Mouse (Mus musculus) 3134 (cell line): ENCODE measurements around the gene Rwdd2a.

Experiments used
- DNase-seq: peaks from one replicate; pipeline ENCODE4 v3.0.0-alpha.2; 2011; ENCODE audit warnings: low spot score; ENCODE audit not compliant: insufficient read length; ENCODE audit errors: extremely low read depth

Rwdd2a gene

DNA sequence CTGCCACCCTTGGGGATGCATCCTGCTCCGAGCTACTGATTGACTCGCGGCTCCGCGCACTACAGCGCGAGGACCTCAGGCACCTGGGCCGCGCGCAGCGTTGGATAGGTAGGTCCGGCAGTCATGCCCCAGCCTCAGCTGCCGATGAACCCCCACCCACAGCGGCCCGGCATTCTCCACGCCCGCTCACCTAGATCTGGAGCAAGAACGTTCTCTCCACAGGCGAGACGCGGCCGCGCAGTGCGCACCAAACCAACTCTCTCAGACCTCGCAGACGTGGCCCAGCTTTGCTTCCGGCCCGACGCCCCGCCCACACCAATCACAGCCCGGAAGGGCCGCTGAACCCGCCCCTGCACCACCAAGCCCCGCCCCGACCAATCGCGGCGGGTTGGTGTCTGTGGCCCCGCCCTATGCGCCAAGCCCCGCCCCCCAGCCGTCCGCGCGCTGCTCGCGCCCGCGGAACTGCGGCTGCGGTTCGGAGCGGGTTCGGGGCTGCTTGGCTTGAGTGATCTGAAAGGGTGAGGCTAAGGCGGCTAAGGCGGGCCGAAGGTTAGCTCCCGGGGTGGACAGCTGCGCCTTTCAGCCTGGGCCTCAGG, at the start of gene Rwdd2a, which contains the start of gene Pgm3:
Rwdd2a (plus strand) TSS at position 452 of the 596 bp plus-strand sequence.
Pgm3 (minus strand) TSS at position 303 of the 596 bp plus-strand sequence.
- peak; percentile 90 for DNase-seq

DNA sequence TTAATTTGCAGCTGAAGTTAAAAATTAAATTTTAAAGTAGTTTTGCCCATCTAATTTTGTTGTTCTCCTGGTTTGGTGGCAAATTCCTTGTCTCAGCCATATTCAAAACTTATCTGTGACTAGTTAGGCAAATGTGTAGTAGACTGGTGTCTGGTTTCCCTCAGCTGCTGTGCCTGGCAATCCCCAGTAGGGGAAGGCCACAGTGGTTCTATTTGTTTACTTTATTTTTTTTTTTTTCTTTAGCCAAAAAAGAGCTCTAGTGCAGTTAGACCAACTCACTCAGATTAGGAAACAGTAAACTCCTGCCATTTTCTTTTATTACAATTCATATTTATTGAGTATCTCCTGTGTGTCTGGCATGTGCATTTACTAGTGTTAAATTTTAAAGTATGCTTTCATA, 49.5 kb upstream of the Rwdd2a start:
- no peak for DNase-seq

DNA sequence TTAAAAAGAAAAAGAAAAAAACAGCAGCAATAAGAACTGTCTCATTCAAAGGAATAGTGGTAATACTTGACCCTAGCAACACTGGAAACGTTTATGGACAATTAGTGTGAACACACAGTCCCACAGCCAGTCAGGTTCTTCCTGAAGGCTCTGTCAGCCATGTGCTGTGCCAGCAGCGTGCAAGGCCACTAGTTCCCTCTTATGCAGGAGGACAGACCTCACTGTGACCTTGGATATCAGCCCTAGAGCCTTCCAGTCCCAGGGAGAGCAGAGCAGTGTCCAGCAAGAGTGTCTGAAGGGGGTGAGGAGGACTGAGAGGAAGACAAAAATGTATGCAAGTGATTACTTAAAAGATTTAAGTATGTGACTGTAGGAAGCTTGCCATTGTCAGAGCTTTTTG, 46.2 kb upstream of the Rwdd2a start:
- no peak for DNase-seq

DNA sequence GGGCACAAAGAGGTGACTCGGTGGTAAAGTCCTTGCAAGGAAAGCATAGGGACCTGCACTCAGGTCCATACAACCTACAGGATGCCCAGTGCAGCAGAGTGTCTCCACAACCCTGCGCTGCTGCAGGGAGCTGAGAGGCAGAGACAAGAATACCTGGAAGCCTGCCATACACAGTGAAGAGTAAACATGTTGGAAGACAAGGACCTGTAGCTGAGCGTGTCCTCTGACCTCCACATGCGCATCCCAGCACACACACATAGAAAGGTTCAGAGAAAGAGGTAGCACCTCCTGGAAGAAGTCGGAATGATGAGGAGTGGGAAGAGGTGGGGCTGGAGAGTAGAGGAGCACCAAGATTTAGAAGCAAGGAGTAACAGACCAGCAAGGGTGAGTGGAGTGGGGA, 37.7 kb upstream of the Rwdd2a start:
- DNase-seq = no peak

DNA sequence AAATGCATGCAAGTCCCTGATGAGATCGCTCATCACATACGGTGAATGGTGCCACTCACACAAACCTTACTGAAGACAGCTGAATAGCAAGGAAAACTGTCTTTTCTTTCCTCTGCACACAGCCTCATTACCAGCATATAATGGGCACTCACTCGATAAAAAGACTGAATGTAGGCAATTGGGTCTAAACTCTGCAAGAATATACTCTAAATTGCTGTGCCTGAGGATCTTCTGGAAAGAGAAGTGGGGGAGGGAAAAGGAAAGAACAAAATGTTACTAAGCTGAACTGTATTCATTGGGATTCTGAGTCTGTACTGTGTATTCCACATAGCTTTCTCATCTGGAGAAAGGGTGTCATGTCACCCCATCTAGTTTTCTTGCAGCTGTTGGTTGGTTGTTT, 28.3 kb upstream of the Rwdd2a start:
- no peak for DNase-seq

DNA sequence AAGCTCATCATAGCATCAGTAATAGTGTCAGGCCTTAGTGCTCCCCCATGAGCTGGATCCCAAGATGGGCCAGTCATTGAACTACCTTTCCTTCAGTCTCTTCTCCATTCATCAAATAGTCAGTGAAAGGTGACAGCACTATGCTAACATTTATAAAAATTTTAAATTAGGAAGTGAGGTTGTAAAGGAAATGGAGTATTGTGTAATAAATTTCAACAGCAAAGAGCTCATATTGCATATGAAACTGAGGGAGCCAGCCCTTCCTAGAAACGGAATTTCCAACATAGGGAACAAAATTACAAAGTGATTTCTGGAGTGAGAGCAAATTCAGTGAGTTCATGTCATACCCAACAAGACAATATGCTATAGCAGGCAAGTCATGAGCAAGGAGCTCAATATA, 27.2 kb upstream of the Rwdd2a start:
- no peak for DNase-seq

DNA sequence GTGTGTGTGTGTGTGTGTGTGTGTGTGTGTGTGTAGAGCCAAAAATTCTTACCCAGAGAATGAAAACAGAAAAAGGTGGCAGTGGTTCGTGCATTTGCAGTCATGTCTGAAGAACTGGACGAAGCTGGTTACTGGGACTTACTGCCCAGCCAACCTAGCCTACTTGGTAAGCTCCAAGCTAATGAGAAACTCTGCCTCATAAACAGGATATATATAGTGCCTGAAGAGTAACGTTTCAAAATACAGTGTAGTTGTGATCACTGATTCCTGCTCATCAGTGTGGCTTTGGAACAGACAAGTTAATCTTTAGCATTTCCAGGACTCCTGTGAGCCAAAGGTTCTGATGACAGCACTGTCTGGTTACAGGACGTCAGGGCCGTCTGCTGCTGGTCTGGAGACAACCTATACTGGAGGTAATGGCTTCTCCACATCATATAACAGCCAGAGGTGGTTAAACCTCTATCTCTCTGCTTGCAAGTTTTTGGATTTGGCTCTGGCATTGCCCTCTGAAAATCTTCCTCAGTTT, 22.1 kb upstream of the Rwdd2a start:
- no peak for DNase-seq

DNA sequence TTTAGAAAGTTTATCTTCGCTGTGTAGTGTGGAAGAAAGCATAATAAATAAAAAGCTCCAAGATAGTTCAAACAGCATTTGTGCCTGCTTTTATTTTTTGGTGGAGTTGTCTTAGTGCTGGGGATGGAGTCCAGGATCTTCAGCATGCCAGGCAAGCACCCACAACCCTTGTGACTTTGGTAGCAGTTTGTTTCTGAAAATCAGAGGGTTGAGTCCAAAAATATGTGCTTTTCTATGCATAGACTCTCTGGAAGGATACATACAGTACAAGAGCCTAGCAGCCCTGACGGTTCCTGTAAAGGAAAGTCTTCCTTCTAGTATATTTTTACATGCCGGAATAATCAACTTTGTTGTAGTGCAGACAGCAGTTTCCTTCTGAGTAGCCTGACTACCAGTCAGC, 21.1 kb upstream of the Rwdd2a start:
- no peak for DNase-seq

DNA sequence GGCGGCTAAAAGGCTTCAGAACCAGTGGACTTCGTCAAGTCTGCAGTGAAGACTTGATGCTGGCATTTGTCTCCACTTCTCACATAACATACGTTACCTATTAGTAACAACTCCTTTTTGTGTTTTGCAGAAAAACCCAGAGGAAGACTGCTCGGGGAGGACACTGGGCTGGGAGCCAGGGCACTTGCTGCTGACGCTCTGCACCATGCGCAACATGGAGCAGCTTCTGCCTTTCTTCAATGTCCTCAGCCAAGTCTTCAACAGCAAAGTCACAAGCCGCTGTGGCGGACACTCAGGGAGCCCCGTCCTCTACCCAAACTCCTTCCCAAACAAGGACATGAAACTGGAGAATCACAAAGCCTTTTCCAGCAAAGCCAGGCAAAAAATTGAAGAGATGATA, 17.9 kb upstream of the Rwdd2a start:
- no peak for DNase-seq

DNA sequence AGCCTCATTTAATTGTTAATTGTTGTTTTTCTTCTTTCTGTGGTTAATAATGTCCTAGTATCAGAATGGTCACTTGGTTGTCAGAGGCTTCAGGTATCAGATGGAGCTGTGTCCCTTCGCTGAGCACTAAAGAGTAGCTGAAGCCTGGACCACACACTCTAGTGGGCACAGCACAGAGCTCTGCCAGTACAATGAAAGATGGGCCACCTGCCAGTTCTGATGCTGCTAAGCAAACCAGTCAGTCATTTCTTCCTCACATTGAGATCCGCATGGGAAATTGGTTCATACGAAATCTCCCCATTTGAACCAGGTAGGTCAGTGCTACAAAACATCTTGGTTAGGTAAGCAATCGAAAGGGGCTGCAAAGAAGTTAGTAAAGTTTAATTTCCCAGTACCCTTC, 17.1 kb upstream of the Rwdd2a start:
- no peak for DNase-seq

DNA sequence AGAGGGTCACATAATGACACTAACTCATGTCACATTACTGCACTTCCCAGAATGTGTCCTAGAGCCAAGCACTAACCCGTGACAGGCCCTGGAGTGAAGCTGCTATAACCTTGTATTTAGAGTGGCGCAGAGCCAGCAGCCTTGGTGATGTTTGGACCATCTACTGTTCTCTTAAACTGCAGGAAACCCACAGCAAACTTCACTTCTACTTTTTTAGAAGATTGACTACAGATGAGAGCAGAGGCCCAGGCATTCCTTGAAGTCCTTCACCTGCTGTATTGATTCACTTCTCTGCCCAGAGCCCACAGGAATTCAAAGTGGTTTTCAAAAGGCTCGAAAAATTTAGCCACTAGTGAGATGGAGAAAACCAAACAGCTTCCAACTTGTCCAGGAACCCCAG, 11.2 kb upstream of the Rwdd2a start:
- no peak for DNase-seq

DNA sequence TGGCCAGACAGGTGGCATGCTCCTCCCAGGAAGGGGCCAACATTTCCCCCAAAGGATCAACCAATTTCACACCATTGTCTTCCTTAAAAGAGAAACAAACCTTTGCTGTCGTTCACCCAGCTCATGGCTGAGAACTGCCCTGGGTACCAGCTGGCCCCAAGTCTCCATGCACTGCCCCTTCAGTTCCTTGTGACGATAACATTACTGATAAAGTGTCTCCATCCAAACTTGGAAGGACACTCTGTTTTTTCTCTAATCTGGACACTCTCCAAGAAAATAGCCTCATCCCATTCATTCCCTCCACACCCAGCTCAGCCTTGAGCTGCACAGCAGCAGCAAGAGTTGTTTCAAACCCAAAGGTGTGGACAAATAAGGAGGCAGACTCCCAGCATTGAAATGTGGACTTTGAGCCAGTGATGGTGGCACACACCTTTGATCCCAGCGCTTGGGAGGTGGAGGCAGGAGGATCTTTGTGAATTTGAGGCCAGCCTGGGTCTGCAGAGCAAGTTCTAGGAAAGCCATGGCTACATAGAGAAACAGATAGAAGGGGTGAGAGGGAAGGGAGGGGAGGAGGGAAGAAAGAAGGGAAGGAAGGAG, 2.4 kb upstream of the Rwdd2a start:
- DNase-seq = no peak

DNA sequence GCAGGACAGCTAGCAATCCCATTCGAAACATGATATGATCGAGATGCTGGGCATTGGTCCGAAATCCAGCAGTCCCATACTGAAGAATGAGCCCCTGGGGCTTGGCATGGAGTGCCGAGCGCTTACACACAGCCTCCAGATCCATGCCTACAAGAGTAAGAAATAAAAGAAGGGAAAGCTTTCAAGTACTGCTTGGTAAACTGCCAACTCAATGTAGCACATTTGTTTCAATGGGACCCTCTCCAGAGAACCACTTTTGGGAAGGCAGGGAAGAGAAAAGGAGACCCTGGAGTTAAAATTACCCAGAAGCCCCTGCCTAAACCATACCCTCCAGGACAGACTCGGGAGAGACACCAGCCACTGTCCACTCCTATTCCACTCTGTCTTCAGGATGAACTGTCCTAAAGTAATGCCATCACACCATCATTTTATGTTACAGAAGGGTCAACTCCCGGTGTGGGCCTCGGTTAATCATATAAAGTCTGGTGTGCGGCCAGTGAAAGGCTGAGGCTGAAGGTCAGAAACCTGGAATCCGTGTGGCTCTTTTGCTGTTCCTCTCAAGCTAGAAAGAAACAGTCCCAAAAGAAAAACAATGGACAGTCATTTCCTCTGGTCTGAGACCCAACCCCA, 1.4 kb upstream of the Rwdd2a start:
- no peak for DNase-seq

DNA sequence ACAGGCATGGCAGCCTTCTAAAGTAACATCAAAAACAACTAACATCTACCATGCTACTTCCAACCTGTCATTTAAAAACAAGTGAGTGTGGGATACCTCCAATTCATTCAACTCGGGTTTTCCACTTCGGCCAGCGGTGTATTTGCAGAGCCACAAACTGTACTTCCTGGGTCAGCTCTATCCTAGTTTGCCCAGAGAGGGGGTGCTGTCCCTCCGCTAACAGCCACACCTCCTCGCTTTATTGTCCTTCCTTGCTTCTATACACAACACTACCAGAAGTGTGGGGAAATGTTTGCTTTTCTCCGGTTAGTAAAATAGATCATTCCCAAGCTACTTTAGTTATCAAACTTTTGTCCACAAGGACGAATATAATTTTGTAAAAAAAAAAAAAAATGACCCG, 845 bp upstream of the Rwdd2a start:
- no peak for DNase-seq

DNA sequence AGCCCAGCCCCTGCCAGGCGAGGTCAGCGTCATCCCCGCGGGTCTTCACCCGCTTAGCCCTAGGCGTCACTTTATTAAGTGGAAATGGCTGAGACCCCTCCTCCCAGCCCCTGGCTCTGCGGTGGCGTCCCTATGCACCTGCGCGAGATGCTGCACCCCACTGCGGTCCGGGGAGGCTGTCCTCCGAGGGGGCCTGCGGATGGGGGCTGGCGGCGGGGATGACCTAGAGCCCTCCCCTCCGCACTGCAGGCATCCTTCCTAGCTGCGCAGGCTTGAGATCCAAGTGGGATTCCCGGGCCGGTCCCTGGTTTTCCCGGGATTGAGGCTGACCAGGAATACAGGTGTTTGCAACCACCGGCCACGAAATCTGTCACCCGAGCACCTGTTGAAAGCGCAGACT, 405 bp downstream of the Rwdd2a start:
- no peak for DNase-seq

DNA sequence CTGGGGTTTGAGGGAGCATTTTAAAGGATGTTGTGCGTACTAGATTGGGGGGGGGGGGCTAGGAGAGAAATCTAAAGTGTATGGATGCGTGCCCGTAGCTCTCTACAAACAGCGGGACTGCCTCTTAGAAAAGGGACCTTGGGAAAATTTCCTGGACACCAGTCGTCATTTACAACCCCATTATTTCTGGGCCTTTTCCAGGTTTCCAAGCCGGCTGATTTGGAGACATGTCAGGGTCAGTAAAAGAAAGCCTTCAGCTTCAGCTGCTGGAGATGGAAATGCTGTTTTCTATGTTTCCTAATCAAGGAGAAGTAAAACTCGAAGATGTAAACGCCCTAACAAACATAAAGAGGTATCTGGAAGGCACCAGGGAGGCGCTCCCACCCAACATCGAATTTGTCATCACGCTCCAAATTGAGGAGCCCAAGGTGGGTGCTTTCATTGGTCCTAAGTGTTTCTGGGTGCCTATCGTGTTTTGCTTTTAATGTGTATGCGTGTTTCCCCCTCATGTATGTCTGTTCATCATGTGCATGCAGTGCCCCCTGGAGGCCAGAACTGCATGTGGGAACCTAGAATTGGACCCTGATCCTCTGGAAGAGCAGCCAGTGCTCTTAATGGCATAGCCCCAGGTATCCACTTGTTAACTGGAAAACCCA, 973 bp downstream of the Rwdd2a start:
- no peak for DNase-seq

DNA sequence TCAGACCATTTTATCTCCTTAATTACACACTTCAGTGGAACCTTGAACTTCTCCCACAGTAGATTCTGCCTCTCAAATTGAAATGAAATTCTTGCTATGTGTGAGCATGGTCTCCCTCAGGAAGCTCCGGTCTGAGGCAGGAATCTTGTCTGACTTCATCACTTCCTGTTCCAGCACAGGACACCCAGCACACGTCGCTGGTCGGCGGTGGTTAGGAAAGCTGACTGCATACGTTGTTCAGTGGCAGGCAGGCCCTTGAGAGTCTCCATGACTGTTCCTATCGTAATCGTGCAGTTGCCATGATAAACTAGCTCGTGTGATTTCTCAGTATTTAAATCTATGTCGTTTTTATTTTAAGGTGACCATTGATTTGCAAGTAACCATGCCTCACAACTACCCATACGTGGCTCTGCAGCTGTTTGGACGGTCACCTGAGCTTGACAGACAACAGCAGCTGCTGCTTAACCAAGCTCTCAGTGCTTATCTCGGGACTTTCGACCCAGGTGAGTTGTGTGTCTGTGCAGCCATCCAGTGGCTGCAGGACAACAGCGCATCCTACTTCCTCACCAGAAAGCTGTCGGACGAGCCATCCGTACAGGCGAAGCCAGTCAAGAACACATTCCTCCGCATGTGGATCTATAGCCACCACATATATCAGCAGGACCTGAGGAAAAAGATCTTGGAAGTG, 2.0 kb downstream of the Rwdd2a start:
- DNase-seq = no peak

DNA sequence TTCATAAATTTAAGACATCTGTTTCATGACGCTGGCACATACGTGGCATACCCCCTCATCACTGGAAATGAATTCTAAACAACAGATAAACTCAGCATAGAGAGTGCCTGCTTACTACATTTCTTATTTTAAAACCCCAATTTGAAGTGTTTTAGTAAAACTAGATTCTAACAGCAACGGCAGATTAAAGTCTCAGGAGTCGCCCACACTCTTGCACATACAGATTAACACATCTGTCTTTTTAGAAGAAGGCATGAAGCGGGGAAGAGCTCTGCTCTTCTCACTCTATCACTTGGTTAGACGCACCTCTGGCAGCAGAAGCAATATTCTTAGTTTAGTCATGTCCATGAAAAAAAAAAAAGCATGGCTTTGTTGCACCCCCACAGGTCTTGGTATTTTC, 3.4 kb downstream of the Rwdd2a start:
- DNase-seq = no peak

DNA sequence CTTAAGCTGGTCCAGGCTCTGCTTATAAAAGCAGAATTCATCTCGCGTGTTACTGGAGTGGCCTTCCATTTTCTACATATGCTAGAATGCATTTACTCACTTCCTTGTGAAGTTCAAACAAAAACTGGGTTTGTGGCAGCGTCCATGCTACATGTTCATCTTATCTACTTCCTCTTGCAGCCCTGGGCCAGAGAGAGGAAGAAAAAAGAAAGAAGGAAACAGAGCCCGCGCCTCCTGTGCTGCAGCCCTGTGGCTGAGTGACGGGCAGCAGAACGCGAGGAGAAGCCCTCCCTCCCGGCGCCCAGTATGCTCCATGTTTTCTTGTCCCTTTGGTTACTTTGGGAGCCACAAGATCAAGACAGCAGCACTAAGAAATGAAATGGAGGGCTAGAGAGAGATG, 7.9 kb downstream of the Rwdd2a start:
- DNase-seq = no peak

DNA sequence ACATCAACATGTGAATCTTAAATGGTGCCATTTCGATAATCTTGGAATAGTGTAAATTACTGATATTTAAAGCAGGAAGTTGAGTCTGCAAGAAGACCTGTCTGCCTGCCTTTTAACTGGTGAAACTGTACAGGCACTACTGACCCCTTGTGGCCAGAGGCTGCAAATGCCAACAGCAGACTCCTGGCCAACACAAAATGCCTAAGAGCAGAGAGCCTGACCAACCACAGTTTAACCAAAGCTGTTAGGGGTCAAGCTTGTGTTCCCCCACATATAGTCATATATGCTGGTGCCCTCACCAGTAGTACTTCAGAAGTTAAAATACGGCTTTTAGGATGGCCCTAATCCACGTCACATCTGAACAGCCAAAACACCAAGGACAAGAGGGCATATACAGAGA, 11.9 kb downstream of the Rwdd2a start:
- DNase-seq = peak; percentile 24
